Mouse (Mus musculus) cerebellum, adult (tissue): Measurements from ENCODE around the gene Parn.

Source experiments
- ATAC-seq: cut with Nextera tagmentation; 2 replicates; pipeline ENCODE4 v1.9.2; 2017; ENCODE audit warnings: mild to moderate bottlenecking, moderate library complexity, mixed read lengths; ENCODE audit not compliant: insufficient number of reproducible peaks, low FRiP score, low TSS enrichment

Parn gene

GRCm38 (mm10) chr16:13565291-13565690 lies 102.7 kb downstream of the Parn start:
- ATAC-seq = no peak

DNA sequence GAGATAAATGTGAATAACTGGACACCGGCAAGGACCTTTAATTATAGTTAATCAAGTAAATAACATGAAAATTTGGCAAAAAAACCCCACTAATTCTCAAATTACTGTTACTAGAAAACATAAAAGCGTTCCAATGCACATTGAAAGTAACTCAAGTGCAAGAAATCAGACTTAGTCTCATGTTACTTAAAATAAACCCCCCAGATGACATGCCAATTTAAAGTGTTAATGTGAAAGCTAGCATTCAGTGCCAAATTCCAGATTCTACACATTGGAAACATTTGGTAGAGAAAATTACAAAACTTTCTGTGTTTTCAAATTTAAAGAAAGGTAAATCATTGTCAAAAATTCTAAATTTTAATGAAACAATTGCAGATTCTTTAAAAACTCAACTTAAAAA lies 110.2 kb downstream of the Parn start:
- no peak for ATAC-seq

DNA sequence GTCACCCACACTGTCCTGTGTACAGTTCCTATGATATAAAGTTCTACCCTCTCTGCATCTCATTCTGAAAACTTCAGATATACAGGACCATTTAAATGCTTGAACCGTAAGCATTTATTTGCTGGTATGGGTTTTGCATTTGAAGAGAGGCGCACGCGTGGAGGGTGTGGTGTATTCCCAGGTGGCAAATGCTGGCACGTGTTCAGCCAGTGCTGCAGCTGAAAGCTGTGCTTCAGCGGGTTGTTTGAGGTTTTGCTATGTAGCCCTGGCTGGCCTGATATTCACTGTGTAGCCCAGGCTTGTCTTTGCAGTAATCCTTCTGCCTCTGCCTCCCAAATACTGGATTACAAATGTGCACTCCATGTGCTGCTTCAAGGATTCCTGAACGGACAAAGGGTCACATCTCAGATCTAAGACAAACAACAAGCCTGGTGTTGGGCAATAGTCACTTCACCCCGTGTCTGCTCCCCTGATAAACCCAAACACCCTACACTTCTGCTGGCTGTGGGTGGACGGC lies 111.0 kb downstream of the Parn start:
- no peak for ATAC-seq

DNA sequence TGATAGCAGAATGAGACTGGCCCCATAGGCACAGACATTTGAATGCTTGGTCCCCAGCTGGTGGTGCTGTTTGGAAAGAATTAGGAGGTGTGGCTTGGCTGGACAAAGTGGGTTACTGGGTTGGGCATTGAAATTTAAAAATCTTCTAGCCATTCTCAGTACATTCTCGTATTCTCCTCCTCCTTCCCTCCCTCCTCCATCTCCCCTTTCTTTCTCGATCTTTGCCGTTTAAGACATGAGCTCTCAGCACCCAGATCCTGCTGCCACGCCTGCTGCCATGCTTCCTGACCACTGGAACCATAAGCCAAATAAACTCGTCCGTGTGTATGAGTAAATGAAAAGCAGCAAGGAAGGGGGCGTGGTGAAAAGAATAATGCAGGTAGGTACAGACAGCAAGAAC lies 111.5 kb downstream of the Parn start:
- no peak for ATAC-seq

- ATAC-seq = no peak
These were observed 117.3 kb downstream of the Parn start for GRCm38 (mm10) chr16:13550667-13551066.

GRCm38 (mm10) chr16:13549976-13550375 lies 118.0 kb downstream of the Parn start:
- ATAC-seq = no peak

GRCm38 (mm10) chr16:13541816-13542215 lies 126.2 kb downstream of the Parn start:
- no peak for ATAC-seq

DNA sequence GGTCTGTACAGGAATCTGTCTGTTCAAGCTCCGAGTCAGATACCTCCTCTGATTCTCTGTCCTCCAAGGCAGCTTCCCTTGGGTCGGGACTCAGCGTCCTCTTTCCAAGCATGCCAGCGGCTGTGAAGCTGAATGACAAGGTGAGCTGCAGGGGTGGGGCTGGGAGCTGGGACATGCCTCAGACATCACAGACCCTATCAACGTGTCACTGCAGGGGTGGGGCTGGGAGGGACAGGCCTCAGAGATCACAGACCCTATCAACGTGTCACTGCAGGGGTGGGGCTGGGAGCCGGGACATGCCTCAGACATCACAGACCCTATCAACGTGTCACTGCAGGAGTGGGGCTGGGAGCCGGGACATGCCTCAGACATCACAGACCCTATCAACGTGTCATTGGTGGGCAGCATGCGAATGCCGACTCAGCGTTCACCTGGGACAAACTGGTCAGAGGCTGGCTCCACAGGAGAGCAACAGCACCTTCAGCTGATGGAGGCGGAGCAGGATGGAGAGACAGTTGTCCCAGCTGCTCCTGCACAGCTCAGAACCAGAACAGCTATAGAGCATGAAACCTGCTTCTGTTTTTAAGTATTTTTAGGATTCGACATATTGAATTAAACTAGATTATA lies 126.7 kb downstream of the Parn start:
- ATAC-seq = no peak

DNA sequence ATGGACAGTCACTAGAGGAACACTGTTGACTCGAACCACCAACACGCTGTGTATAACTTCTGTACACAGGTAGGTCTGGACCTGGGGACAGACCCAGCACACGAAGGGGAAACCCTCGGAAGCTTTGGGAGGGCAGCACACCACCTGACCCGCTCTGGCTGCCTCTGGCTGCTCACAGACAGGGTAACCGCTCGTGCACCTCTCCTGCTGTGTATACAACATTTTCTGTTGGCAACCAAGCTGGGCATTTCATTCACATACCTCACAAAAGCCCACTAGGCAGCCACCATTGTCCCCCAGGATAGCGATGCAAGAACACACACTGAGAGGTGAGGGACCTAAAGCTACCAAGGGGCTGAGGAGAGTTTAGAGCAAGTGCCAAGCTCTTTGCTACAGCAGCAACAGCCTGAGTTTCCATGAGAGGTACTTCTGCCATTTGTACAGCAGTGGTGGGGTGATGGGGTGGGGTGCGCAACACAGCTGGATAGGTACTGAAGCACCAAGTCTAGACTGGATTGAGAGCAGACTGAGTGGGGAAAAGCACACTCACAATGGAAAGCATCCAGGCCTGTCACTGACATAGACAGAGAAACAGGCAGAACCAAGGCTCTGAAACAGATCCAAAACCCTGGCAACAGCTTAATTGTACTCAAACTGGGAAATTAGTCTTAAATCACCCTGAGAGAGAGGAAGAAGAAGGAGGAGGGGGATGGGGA lies 128.9 kb downstream of the Parn start:
- ATAC-seq = no peak

GRCm38 (mm10) chr16:13538213-13538932 lies 129.6 kb downstream of the Parn start:
- ATAC-seq = no peak

GRCm38 (mm10) chr16:13536404-13536803 lies 131.6 kb downstream of the Parn start:
- ATAC-seq = no peak

- no peak for ATAC-seq
These were observed 132.1 kb downstream of the Parn start for GRCm38 (mm10) chr16:13535856-13536255.

DNA sequence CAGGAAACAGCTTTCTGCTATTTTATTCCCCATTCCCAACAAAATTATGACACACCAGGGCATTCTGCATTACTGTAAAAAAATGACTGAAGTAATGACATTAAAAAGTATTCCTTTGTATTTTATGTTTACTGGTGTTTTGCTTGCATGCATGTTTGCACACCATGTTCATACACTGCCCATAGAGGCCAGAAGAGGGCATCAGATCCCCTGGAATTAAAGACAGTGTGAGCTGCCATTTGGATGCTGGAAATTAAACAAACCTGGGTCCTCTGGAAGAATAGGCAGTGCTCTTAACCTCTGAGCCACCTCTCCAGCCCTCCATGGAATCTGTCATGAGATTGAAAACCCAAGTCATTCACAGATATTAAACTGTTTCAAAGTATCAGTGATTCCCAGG lies 135.1 kb downstream of the Parn start:
- no peak for ATAC-seq

DNA sequence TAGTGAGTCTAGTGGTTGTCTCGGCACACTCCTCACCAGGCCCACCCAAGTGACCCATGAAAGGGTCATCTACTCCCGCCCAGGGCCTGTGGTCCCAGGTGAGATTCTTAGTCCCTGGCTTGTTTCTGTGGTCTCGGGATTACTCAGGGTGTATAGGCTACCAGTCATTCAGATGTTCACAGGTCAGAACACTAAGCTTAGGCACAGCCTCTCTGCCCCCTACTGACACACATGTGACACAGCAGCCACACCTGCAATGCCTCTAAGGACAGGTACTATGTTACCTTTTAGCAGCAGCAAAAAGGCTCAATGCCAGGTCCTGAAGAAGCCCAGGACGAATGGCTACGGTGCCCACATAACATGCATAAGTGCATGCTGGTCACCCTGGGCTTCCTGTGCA lies 136.7 kb downstream of the Parn start:
- ATAC-seq = no peak; the same call in 1 of the 2 replicates

DNA sequence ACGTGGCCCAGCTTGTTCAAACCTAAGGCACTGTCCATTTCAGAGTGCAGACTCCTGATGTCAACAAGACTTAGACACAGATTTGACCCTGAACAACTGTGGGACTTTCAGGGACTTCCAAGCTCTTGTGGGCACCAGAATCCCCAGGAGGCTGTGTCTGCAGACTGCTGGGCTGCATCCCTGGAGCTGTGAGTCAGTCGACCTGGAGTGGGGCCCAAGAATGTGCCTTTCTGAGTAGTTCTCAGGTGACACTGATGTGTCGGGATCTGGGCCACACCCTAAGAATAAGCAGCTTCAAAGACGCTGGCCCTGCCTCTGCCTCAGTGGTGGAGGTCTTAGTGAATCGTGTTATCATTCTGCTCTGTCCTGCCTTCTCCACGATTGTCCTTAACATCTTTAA lies 146.6 kb downstream of the Parn start:
- ATAC-seq = no peak

DNA sequence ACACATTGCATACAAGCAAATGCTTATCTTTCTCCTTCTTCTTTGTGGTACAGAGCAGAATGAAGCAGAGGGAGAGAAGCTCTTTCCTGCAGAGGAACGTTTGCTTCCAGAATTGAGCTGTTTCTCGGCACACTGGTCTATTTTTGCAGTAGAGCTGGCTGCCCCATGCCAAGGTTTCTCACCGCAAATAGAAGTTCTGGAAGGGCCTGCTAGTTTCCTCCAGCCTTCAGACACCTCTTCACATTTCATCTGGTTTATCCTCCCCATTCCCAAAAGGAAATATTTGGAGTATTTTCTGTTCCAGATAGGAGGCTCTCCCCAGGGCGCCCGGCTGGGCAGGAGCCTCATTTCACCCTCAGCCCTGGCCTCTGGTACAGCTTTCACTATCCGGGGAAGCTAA lies 147.7 kb downstream of the Parn start:
- no peak for ATAC-seq

GRCm38 (mm10) chr16:13516214-13516613 lies 151.8 kb downstream of the Parn start:
- ATAC-seq = no peak

DNA sequence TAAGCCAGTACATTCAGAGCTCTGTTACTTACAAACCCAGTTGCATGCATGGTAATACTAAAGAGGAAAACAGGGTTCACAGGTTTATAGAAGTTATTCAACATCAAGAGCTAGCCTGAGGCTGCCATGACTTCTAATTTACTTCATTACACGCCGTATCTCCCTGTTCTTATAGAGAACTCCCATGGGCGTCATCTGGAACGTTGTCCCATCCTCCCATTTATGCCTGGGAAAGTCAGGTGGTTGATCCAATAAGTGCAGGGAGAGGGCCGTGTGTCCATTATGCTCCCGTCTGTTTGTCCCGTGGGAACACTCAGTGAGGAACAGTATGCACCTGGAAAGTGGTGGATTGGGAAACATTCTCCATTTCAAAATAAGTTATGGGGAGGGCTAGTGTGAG lies 152.4 kb downstream of the Parn start:
- no peak for ATAC-seq

DNA sequence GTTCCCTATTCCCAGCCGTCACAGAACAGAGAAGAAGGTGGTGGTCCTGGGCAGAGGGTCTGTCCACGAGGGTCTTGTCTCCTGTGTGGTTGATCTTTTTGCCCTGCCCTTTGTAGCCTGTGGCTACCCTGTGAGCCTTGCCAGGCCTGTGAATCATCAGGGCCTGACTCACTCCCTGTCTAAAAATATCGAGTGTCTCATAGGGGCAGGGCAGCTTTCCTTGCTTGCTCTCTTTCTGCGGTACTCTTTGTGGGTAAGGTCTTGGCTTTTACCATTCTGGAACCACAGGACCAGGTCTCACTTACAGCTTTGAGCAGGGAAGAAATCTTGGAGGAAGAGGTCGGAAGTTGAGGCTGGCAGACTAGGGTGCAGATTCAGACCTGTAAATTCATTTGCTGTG lies 162.9 kb downstream of the Parn start:
- no peak for ATAC-seq

DNA sequence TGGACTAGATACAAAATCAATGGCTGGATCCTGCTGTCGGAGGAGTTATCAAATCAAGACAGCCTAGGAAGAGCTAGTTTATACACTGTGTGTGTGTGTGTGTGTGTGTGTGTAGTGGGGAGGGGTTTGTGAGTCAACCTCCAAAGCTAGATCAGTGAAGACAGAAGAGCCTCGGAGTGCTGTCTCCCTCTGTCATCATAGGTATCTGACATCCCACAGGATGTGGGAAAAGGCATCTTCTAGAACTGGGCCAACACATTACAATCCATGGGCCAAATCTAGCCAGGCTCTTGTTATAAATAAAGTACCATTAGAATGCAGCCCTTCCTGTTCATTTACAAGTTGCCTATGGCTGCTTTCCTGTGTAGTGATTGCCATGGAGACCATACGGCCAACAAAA lies 163.5 kb downstream of the Parn start:
- no peak for ATAC-seq

DNA sequence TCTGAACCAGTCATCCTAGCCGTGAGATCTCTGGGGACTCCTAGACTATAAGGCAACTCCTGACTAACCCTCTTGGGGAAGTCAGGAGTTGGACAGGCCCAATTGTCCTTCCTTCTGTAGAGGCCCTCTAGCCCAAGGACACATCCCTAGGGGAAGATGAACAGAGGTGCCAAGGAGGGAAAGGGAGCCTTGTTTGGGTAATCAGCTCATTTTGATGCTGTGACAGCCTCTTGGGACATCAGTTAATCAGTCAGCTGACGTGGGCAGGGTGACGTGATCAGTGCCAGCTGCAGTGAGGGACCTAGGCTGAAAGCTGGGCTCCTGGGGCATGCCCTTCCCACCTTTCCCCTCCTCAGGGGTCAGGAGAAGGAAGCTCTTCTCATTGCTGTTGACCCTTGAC lies 169.0 kb downstream of the Parn start:
- no peak for ATAC-seq
